Mouse (Mus musculus) kidney, adult 2 months (tissue): ENCODE measurements around the gene Lyzl4.

Experiments used
- CTCF ChIP-seq: fragments of 200-500 bp; conservative IDR thresholded peaks from 2 replicates; pipeline ENCODE4 v1.5.1; 2011; ENCODE audit warnings: low read depth, mild to moderate bottlenecking, control low read depth, low read length, moderate library complexity, mixed read lengths; ENCODE audit not compliant: insufficient read depth, insufficient read length
- POLR2A ChIP-seq: fragments of 200-500 bp; IDR thresholded peaks from one replicate; pipeline ENCODE4 v1.6.1; 2011; ENCODE audit warnings: low read depth, low read length, control low read depth

GRCm38 (mm10) chr9:121664104-121664503, 22.2 kb upstream of the Lyzl4 start:
- TF ChIP-seq CTCF (no peak), POLR2A (no peak)
